Mouse (Mus musculus) liver, embryonic 11.5 days (tissue): ENCODE data around the gene Slc16a1. TPM values are rescaled to one million over a fixed set of nuclear protein-coding genes. Genes with fewer than 3 reads are reported as not detected.
"Not testable (repeated sequence)": the region's sequence is repeated elsewhere in the genome, so short reads cannot be mapped to it uniquely, and the experiment has no call there.

Source experiments
- ATAC-seq: fragments of 200-750 bp; cut with Nextera tagmentation; replicated peaks from 2 replicates; pipeline ENCODE4 v1.8.0; 2017; ENCODE audit warnings: moderate number of reproducible peaks, mild to moderate bottlenecking, moderate TSS enrichment, moderate library complexity; ENCODE audit not compliant: low FRiP score
- DNase-seq: peaks from one replicate; pipeline ENCODE4 v3.0.0-alpha.2; 2017; ENCODE audit warnings: low spot score
- H3K27ac ChIP-seq: fragments of 300-500 bp; sonication (generic); 2 replicates; pipeline ENCODE4 v1.5.1; 2014; ENCODE audit warnings: mild to moderate bottlenecking, low read depth, low read length, control low read depth
- H3K27me3 ChIP-seq: fragments of 300-500 bp; sonication (generic); replicated peaks from 2 replicates; pipeline ENCODE4 v1.6.1; 2014; ENCODE audit warnings: low read length, mixed read lengths; ENCODE audit not compliant: control insufficient read depth, insufficient read depth
- H3K36me3 ChIP-seq: fragments of 300-500 bp; sonication (generic); 2 replicates; pipeline ENCODE4 v1.6.1; 2014; ENCODE audit warnings: mild to moderate bottlenecking, low read length, moderate library complexity, mixed read lengths; ENCODE audit not compliant: control insufficient read depth, insufficient read depth
- H3K4me1 ChIP-seq: fragments of 300-500 bp; sonication (generic); replicated peaks from 2 replicates; pipeline ENCODE4 v1.6.1; 2014; ENCODE audit warnings: low read length, mixed read lengths; ENCODE audit not compliant: control insufficient read depth, insufficient read depth
- H3K4me2 ChIP-seq: fragments of 300-500 bp; sonication (generic); 2 replicates; pipeline ENCODE4 v1.6.1; 2014; ENCODE audit warnings: mild to moderate bottlenecking, control low read depth, moderate library complexity
- H3K4me3 ChIP-seq: fragments of 300-500 bp; sonication (generic); 2 replicates; pipeline ENCODE4 v1.5.1; 2014; ENCODE audit warnings: low read depth, low read length, control low read depth
- H3K9ac ChIP-seq: fragments of 300-500 bp; sonication (generic); 2 replicates; pipeline ENCODE4 v1.6.1; 2014; ENCODE audit warnings: low read depth, low read length, control low read depth
- H3K9me3 ChIP-seq: fragments of 300-500 bp; sonication (generic); 2 replicates; pipeline ENCODE4 v1.6.1; 2016; ENCODE audit warnings: low read length, inconsistent platforms, mixed read lengths; ENCODE audit not compliant: control insufficient read depth
- WGBS: fragments of 180-500 bp; shearing (Covaris S2); extraction: QIAGEN DNeasy Blood & Tissue Kit; methylation state at CpG from one replicate; pipeline ENCODE4 v1.1.7; 2014; 5-methylcytosine and 5-hydroxymethylcytosine counted together
- polyA plus RNA-seq: library from polyadenylated mRNA; unstranded; fragments of >200 nt; fragmentation: Nextera tagmentation; extraction: Ambion mirVana; gene quantifications from 2 replicates; pipeline ENCODE4 v1.2.1, GENCODE M21; 2014

The Slc16a1 gene
- polyA plus RNA-seq, 1 experiment from 2014 or later: 92.2 TPM

GRCm38 (mm10) chr3:104666950-104667349, 28.5 kb downstream of the Slc16a1 start:
- ATAC-seq (no peak), DNase-seq (no peak)
- no peak overlapping the region for H3K4me2 ChIP-seq
- H3K9me3 ChIP-seq: no peaks in the 10 kb centered on the region
- no peaks in the 10 kb centered on the region for H3K27me3 ChIP-seq
- H3K4me1 ChIP-seq: peaks cover 23% of the 10 kb centered on the region
- H3K9ac ChIP-seq: no peak overlapping the region
- H3K4me3 ChIP-seq: no peak overlapping the region
- no peaks in the 10 kb centered on the region for H3K36me3 ChIP-seq
- WGBS: 74% methylated on average over 4 of the region's 4 CpGs
- H3K27ac ChIP-seq: no peak overlapping the region

DNA sequence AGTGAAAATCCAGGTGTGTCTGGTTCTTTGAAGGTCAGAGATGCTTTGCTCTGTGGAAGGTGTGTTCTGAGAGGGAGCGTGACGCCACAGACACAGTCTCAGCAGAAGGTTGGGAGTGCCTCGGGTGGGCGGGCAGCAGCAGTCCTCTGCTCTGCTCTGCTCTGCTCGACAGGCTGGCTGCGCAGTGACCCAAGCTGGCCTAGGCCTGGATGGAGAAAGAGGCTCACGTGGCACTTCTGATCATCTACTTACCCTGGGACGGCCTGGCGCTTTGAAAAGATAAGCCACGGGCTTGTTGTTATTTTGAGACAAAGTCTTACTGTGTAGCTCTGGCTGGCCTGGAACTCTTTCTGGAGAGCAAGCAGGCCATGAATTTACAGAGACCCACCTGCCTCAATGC, 29.0 kb downstream of the Slc16a1 start:
- Histone ChIP-seq H3K27me3 (no peaks in the 10 kb centered on the region), H3K9ac (no peak overlapping the region), H3K9me3 (no peaks in the 10 kb centered on the region), H3K4me1 (peaks cover 26% of the 10 kb centered on the region), H3K4me2 (no peak overlapping the region), H3K27ac (no peak overlapping the region), H3K4me3 (no peak overlapping the region), H3K36me3 (no peaks in the 10 kb centered on the region)
- WGBS: 61% methylated on average over 10 of the region's 10 CpGs
- ATAC-seq (no peak), DNase-seq (no peak)

- no peak overlapping the region for H3K9ac ChIP-seq
- DNase-seq (no peak), ATAC-seq (no peak)
- no peak overlapping the region for H3K4me2 ChIP-seq
- H3K4me3 ChIP-seq: no peak overlapping the region
- H3K27me3 ChIP-seq: no peaks in the 10 kb centered on the region
- H3K27ac ChIP-seq: no peak overlapping the region
- H3K9me3 ChIP-seq: no peaks in the 10 kb centered on the region
- H3K36me3 ChIP-seq: no peaks in the 10 kb centered on the region
- H3K4me1 ChIP-seq: peaks cover 33% of the 10 kb centered on the region
- 81% methylated on average over 5 of the region's 5 CpGs for WGBS
These were observed 30.5 kb downstream of the Slc16a1 start for GRCm38 (mm10) chr3:104668989-104669388.

DNA sequence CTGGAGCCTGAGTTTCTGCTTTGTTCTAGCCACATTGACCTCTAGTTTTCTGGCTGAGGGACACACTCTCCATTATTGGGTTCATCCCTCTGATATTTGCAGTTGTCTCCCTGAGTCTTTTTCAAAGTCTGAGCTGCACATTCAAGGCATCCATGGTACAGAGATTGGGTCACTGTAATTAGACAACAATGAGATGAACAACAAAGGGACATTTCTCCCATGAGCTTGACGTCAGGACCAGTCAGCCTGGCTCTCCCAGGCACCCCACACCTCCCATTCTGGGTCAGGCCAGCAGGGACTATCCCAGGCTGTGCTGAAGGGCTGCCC, 31.4 kb downstream of the Slc16a1 start:
- Histone ChIP-seq H3K27me3 (no peaks in the 10 kb centered on the region), H3K36me3 (no peaks in the 10 kb centered on the region), H3K9ac (peak overlapping the region; percentile 34; the same call in 1 of the 2 replicates), H3K4me1 (peaks cover 42% of the 10 kb centered on the region), H3K4me2 (peak overlapping the region; percentile 20; the same call in 1 of the 2 replicates), H3K4me3 (no peak overlapping the region), H3K9me3 (no peaks in the 10 kb centered on the region), H3K27ac (peak overlapping the region; percentile 52)
- 50% methylated on average over 1 of the region's 1 CpGs for WGBS
- ATAC-seq (no peak), DNase-seq (no peak)

DNA sequence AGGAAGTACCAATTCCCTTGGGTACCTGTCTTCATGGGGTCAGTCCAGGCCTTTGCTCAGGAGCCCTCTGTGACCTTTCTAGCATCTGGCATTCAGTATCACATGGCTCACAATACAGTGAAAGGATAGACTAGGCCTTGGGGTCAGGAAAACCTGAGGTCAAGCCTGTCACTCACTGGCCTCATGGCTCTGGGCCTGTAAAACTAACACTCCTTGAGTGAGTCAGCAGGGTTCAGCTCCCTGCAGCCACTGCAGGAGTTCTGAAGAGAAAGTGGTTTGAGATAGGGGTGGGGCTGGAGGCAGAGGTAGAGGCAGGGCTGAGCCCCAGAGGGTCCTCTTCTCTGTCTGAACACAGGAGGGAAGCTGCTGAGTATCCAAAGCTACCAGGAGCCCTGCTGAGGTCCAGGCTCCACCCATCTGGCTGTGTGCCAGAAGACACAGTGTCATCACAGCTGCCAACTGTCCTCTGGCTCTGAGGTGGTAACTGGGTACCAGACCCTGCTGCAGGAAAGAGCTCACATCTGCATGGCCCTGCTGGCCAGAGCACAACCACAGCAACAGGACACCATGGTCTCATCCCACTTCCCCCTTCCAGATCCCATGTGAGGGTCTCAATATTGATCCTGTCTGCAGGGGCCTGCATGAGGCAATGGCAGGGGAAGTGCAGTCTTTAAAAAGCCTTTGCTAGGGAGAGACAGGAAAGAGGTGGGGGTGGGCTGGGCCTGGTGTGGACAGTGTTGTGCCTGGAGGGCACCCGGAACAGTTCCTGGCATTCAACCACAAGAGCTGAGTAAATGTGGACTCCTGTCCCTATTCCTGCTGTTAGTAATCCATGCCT, 31.9 kb downstream of the Slc16a1 start:
- not testable (repeated sequence) for H3K9me3 ChIP-seq, H3K4me3 ChIP-seq, DNase-seq, H3K36me3 ChIP-seq, H3K27me3 ChIP-seq
- peak overlapping the region; percentile 34; the same call in 1 of the 2 replicates for H3K9ac ChIP-seq
- H3K4me1 ChIP-seq: peaks cover 46% of the 10 kb centered on the region
- WGBS: 20% methylated on average over 1 of the region's 1 CpGs
- peak overlapping the region; percentile 52 for H3K27ac ChIP-seq
- ATAC-seq: peak; percentile 74
- H3K4me2 ChIP-seq: peak overlapping the region; percentile 20; the same call in 1 of the 2 replicates

GRCm38 (mm10) chr3:104671543-104671942, 33.1 kb downstream of the Slc16a1 start:
- H3K9me3 ChIP-seq: no peaks in the 10 kb centered on the region
- WGBS: 74% methylated on average over 6 of the region's 6 CpGs
- ATAC-seq: no peak; the same call in 1 of the 2 replicates
- no peak overlapping the region for H3K4me3 ChIP-seq
- H3K36me3 ChIP-seq: no peaks in the 10 kb centered on the region
- 0 out of 2 replicates have a peak overlapping the region, but pooled peaks have one; percentile 3 for H3K27ac ChIP-seq
- H3K27me3 ChIP-seq: no peaks in the 10 kb centered on the region
- H3K9ac ChIP-seq: no peak overlapping the region
- peaks cover 46% of the 10 kb centered on the region for H3K4me1 ChIP-seq
- H3K4me2 ChIP-seq: no peak overlapping the region
- DNase-seq: no peak

- ATAC-seq: no peak
- 0 out of 2 replicates have a peak overlapping the region, but pooled peaks have one; percentile 3 for H3K27ac ChIP-seq
- H3K9ac ChIP-seq: no peak overlapping the region
- H3K36me3 ChIP-seq: no peaks in the 10 kb centered on the region
- H3K4me1 ChIP-seq: peaks cover 46% of the 10 kb centered on the region
- H3K27me3 ChIP-seq: no peaks in the 10 kb centered on the region
- no peak for DNase-seq
- WGBS: 41% methylated on average over 4 of the region's 4 CpGs
- H3K4me3 ChIP-seq: no peak overlapping the region
- H3K4me2 ChIP-seq: no peak overlapping the region
- H3K9me3 ChIP-seq: no peaks in the 10 kb centered on the region
These were observed 33.6 kb downstream of the Slc16a1 start for GRCm38 (mm10) chr3:104672041-104672440.

DNA sequence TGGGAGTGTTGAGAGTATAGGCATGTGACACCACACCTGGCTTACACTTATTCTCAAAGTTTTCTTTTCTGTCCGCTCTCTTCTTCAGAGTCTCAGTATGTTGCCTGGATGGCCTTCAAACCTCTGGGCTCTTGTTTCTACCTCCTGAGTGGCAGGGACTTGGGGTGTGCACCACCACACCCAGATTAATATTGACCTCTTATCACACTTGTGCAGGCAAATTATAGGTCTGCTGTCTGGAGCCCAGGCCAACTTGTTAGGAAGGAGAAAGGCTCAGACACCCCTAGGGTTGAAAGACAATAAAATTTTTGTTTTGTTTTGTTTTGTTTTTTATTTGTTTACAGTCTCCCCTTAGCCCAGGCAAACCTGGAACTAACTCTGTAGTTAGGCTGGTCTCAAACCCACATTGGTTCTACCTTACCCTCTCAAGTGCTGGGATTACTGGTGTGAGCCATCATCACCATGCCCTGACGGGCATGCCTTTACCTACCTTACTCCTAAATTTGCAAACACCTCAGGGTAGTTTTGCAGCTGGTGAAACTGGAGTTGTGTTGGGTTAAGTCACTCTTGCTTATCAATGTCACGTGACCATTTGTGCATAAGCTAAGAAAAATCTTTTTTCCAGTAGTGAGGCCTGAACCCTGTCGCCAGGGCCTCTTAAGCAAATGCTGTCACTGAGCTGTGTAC, 35.3 kb downstream of the Slc16a1 start:
- H3K27ac ChIP-seq: peak overlapping the region; percentile 85
- peak; percentile 83 for ATAC-seq
- H3K4me3 ChIP-seq: no peak overlapping the region
- peaks cover 44% of the 10 kb centered on the region for H3K4me1 ChIP-seq
- WGBS: 59% methylated on average over 4 of the region's 4 CpGs
- no peaks in the 10 kb centered on the region for H3K36me3 ChIP-seq
- peak overlapping the region; percentile 0 for H3K9ac ChIP-seq
- DNase-seq: no peak
- H3K9me3 ChIP-seq: no peaks in the 10 kb centered on the region
- no peaks in the 10 kb centered on the region for H3K27me3 ChIP-seq
- peak overlapping the region; percentile 38 for H3K4me2 ChIP-seq
